Comparison of ENCODE assay signal across 12 mouse cellular contexts in the genomic region with DNA sequence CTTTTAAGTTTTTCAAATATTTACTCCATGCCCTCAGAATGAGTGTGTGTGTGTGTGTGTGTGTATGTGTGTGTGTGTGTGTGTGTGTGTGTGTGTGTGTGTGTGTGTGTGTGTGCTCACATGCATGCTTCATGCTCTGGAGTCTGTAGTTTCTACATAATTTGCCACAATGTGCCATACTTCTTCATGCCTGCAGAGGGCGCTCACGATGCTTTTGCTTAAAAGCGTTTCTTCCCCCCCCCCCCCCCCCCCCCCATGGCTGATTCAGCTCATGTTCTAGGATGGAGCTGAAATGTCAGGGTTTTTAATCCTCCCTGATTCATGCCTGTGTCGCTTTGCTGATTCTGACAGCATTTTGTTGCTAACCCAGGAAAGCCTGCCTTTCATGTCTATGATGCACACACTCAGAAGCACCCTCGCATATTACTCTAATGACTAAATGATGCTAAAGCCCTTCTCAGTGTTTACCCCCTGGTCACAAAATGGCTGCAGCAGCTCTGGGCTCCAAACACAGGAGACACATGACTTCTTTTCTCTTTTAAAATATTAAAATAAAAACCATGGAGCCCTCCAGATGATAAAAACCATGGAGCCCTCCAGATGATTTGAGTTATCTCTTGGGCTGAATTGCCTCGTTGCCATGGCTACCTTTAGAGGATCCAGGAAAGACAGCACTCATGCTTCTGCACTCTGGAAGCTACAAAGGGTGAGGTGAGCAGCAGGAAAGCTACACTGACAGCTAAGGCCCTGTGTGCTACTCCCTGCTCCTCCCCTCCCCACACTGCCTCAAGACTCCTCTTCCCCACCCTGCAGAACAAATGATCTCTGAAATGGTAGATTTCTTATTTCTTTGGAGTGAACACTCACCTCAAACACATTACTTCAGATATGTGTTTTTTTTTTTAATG. TPM values are rescaled to one million over a fixed set of nuclear protein-coding genes. Genes with fewer than 3 reads are reported as not detected.
A peak's percentile ranks its signal among the peaks of the same experiment; 100 is the strongest.
DNase-seq lines count a peak whose midpoint lies in the region; ATAC-seq and TF ChIP-seq lines count a peak whose summit lies in the region.
"Had no signal": no experiment of that assay in that cellular context is flagged by ENCODE, and none has a peak within 500 bp of the region (broad histone marks: within the 10 kb centered on the region; RNA-seq: fewer than 3 reads in every experiment).

No protein-coding gene starts in this region.

- no peaks in the 10 kb centered on the region for H3K36me3 ChIP-seq in kidney, adult 2 months (ENCODE audit: control insufficient read depth, insufficient read depth, low read length)
- no peaks in the 10 kb centered on the region for H3K36me3 ChIP-seq in embryonic facial prominence, embryonic 11.5 days (replicated peaks; ENCODE audit: control insufficient read depth, insufficient read depth, low read depth, low read length)
- H3K36me3 ChIP-seq: heart, embryonic 13.5 days had no signal

- no peak overlapping the region for H3K4me3 ChIP-seq in kidney, adult 2 months (ENCODE audit: insufficient read depth, low read depth, low read length)
- no peak overlapping the region for H3K4me3 ChIP-seq in embryonic facial prominence, embryonic 11.5 days (ENCODE audit: low read depth, low read length)
- H3K4me3 ChIP-seq: heart, embryonic 13.5 days had no signal

- TF ChIP-seq POLR2A in kidney, adult 2 months (IDR thresholded peaks at IDR 0.05; ENCODE audit: low read depth, low read length) = no peak

- no peaks in the 10 kb centered on the region; the same call in 1 of the 2 replicates for H3K27me3 ChIP-seq in kidney, adult 2 months (replicated peaks; ENCODE audit: control insufficient read depth, insufficient read depth, low read length)
- no peaks in the 10 kb centered on the region for H3K27me3 ChIP-seq in embryonic facial prominence, embryonic 11.5 days (ENCODE audit: control insufficient read depth, insufficient read depth, low read length)

- H3K27ac ChIP-seq in kidney, adult 2 months (ENCODE audit: insufficient read depth, low read depth, low read length) = no peak overlapping the region
- no peak overlapping the region for H3K27ac ChIP-seq in embryonic facial prominence, embryonic 11.5 days (replicated peaks; ENCODE audit: low read depth, low read length)
- H3K27ac ChIP-seq: heart, embryonic 13.5 days had no signal

- no peaks in the 10 kb centered on the region for H3K9me3 ChIP-seq in embryonic facial prominence, embryonic 11.5 days (replicated peaks; ENCODE audit: control insufficient read depth, low read length)
- H3K9me3 ChIP-seq: heart, embryonic 13.5 days had no signal

- no peak for ATAC-seq in embryonic facial prominence, embryonic 11.5 days (replicated peaks; ENCODE audit: insufficient number of reproducible peaks, low FRiP score, low TSS enrichment, low read depth)
- ATAC-seq: activated CD4-positive, CD25-positive, alpha-beta regulatory T cell, adult 4 months had no signal

- H3K4me1 ChIP-seq in kidney, adult 2 months (ENCODE audit: control insufficient read depth, insufficient read depth, low read length) = no peaks in the 10 kb centered on the region
- H3K4me1 ChIP-seq in embryonic facial prominence, embryonic 11.5 days (ENCODE audit: control insufficient read depth, insufficient read depth, low read length) = no peaks in the 10 kb centered on the region

- DNase-seq in kidney, adult 2 months = no peak
- no peak for DNase-seq in kidney, postnatal 14 days
- DNase-seq in B cell, adult 2 months = peak; percentile 38 to 40
- peak; percentile 46 for DNase-seq in NIH3T3 (ENCODE audit: low read depth)
- DNase-seq in embryonic facial prominence, embryonic 11.5 days (ENCODE audit: low spot score) = peak; percentile 37
- no peak for DNase-seq in left cerebral cortex, postnatal 36 days (ENCODE audit: low spot score in 2 of 2)
- no peak for DNase-seq in cerebellum, postnatal 4 days (ENCODE audit: low spot score in 2 of 2)
- DNase-seq: cerebellum, adult 9-10 months; kidney, adult 8-10 months; lung, adult 2 months had no signal

- intact Hi-C loops in left cerebral cortex, postnatal 36 days (cut with DNase I) = no loop called here

- WGBS in kidney, adult 2 months = 44% methylated on average over 6 of the region's 6 CpGs
- WGBS in embryonic facial prominence, embryonic 11.5 days = 51% methylated on average over 5 of the region's 6 CpGs

- no peak overlapping the region for H3K4me2 ChIP-seq in embryonic facial prominence, embryonic 11.5 days (ENCODE audit: low read depth, low read length)
- H3K4me2 ChIP-seq: heart, embryonic 13.5 days had no signal

- TF ChIP-seq CTCF in kidney, adult 2 months (conservative IDR thresholded peaks at IDR 0.05; ENCODE audit: insufficient read depth, insufficient read length, low read depth, low read length) = 0 out of 2 replicates have a peak, but pooled peaks have one; percentile 16

- H3K9ac ChIP-seq in embryonic facial prominence, embryonic 11.5 days (replicated peaks; ENCODE audit: low read length) = no peak overlapping the region
- H3K9ac ChIP-seq: heart, embryonic 13.5 days had no signal

RNA-seq across cellular contexts. Expression of a gene that starts 49.7 kb away (rescaled TPM):
- 56.2 and 76.8 TPM in 2 replicates for polyA plus RNA-seq in kidney, adult 2 months (2012; rRNA removed)
- 41.9 and 42.6 TPM in 2 replicates for polyA plus RNA-seq in embryonic facial prominence, embryonic 11.5 days (2014; fragmentation: Nextera tagmentation; extraction: Ambion mirVana)
- total RNA-seq in left cerebral cortex, postnatal 36 days (2021) = 1 to 10 TPM; 4.4 to 4.6 TPM

Comparison
In these comparisons a context has a peak if more than half of its experiments do, and no peak if none do; other contexts are left out.
1. DNase-seq: peak in B cell, adult 2 months (2 of 2), NIH3T3 (single experiment) and embryonic facial prominence, embryonic 11.5 days (single experiment); none in kidney, adult 2 months (single experiment), kidney, postnatal 14 days (single experiment), left cerebral cortex, postnatal 36 days (0 of 2) and cerebellum, postnatal 4 days (0 of 2).